ENCODE assay signal across 13 mouse cellular contexts in genomic region chr2:34964651-34965050, GRCm38 (mm10).
"Had no signal": no experiment of that assay in that cellular context is flagged by ENCODE, and none has a peak within 500 bp of the region (broad histone marks: within the 10 kb centered on the region; RNA-seq: fewer than 3 reads in every experiment).

No protein-coding gene starts in this region.

- DNase-seq: kidney, adult 9 months; layer of hippocampus, adult 9-11 months; layer of hippocampus, postnatal 36 days; liver, embryonic 13.5 days; lung, adult 2 months had no signal

- H3K4me3 ChIP-seq: layer of hippocampus, adult 2 months; left cerebral cortex, adult 2 months; liver, embryonic 13.5 days; midbrain, embryonic 12.5 days; myocyte; neural tube, embryonic 13.5 days; stomach, embryonic 15.5 days had no signal

- H3K9me3 ChIP-seq: liver, embryonic 13.5 days; midbrain, embryonic 12.5 days; neural tube, embryonic 13.5 days; stomach, embryonic 15.5 days had no signal

- H3K27me3 ChIP-seq: stomach, embryonic 15.5 days had no signal

- H3K27ac ChIP-seq: hindbrain, postnatal 0 days; layer of hippocampus, adult 2 months; left cerebral cortex, adult 2 months; liver, embryonic 13.5 days; midbrain, embryonic 12.5 days; neural tube, embryonic 13.5 days; stomach, embryonic 15.5 days had no signal

- ATAC-seq: hindbrain, postnatal 0 days; midbrain, embryonic 16.5 days had no signal

- H3K9ac ChIP-seq: liver, embryonic 13.5 days; midbrain, embryonic 12.5 days; neural tube, embryonic 13.5 days; stomach, embryonic 15.5 days had no signal

- H3K36me3 ChIP-seq: liver, embryonic 13.5 days; midbrain, embryonic 12.5 days; neural tube, embryonic 13.5 days; stomach, embryonic 15.5 days had no signal

- H3K4me2 ChIP-seq: midbrain, embryonic 12.5 days; neural tube, embryonic 13.5 days had no signal
